ENCODE assay signal across 8 mouse cellular contexts in genomic region chr11:120311561-120311960, GRCm38 (mm10). TPM values are rescaled to one million over a fixed set of nuclear protein-coding genes. Genes with fewer than 3 reads are reported as not detected.
DNase-seq lines count a peak whose midpoint lies in the region; ATAC-seq and TF ChIP-seq lines count a peak whose summit lies in the region.

No protein-coding gene starts in this region.

- H3K4me3 ChIP-seq in heart, embryonic 12.5 days, result peak overlapping the region; percentile 48
- H3K4me3 ChIP-seq in cortical plate, adult 2 months (ENCODE audit: insufficient read depth, low read length), result peak overlapping the region; percentile 40; the same call in 1 of the 2 replicates
- H3K4me3 ChIP-seq in hindbrain, embryonic 14.5 days (replicated peaks; ENCODE audit: low read length), result peak overlapping the region; percentile 31
- H3K4me3 ChIP-seq in lung, embryonic 16.5 days (ENCODE audit: low read length), result peak overlapping the region; percentile 52

- WGBS in heart, embryonic 12.5 days, result 52% methylated on average over 10 of the region's 10 CpGs
- 49% methylated on average over 10 of the region's 10 CpGs for WGBS in hindbrain, embryonic 14.5 days
- WGBS in lung, embryonic 16.5 days, result 37% methylated on average over 10 of the region's 10 CpGs

- peak overlapping the region; percentile 79 for H3K9ac ChIP-seq in heart, embryonic 12.5 days
- H3K9ac ChIP-seq in hindbrain, embryonic 14.5 days, result peak overlapping the region; percentile 74
- H3K9ac ChIP-seq in lung, embryonic 16.5 days (ENCODE audit: low read length), result peak overlapping the region; percentile 72

- no peak for DNase-seq in heart, adult 18-20 months
- no peak for DNase-seq in hindbrain, embryonic 14.5 days (ENCODE audit: low spot score)
- no peak for DNase-seq in thymus, postnatal 10 days (ENCODE audit: low spot score in 2 of 2)
- no peak for DNase-seq in embryo, embryonic 10 days (ENCODE audit: low spot score)
- DNase-seq in Muller cell, postnatal 12 days (ENCODE audit: inconsistent ontology term), result no peak

- no peaks in the 10 kb centered on the region for H3K9me3 ChIP-seq in heart, embryonic 12.5 days (replicated peaks)
- H3K9me3 ChIP-seq in hindbrain, embryonic 14.5 days (ENCODE audit: control insufficient read depth, low read length), result no peaks in the 10 kb centered on the region
- no peaks in the 10 kb centered on the region for H3K9me3 ChIP-seq in lung, embryonic 16.5 days (ENCODE audit: control insufficient read depth, low read length)

- no peaks in the 10 kb centered on the region for H3K36me3 ChIP-seq in heart, embryonic 12.5 days
- no peaks in the 10 kb centered on the region for H3K36me3 ChIP-seq in hindbrain, embryonic 14.5 days (replicated peaks; ENCODE audit: control insufficient read depth, insufficient read depth)
- no peaks in the 10 kb centered on the region for H3K36me3 ChIP-seq in lung, embryonic 16.5 days (ENCODE audit: control insufficient read depth, insufficient read depth, low read length)

- TF ChIP-seq CTCF in cortical plate, adult 2 months (IDR thresholded peaks at IDR 0.05; ENCODE audit: extremely low read depth, insufficient read depth, low read length), result no peak

- peaks cover 50% of the 10 kb centered on the region for H3K4me1 ChIP-seq in heart, embryonic 12.5 days (replicated peaks)
- H3K4me1 ChIP-seq in cortical plate, adult 2 months (ENCODE audit: control insufficient read depth, insufficient read depth, low read length), result peaks cover 3% of the 10 kb centered on the region; the same call in 1 of the 2 replicates
- peaks cover 38% of the 10 kb centered on the region for H3K4me1 ChIP-seq in hindbrain, embryonic 14.5 days (replicated peaks; ENCODE audit: control insufficient read depth, insufficient read depth, low read length)
- H3K4me1 ChIP-seq in lung, embryonic 16.5 days (replicated peaks; ENCODE audit: control insufficient read depth, insufficient read depth, low read length), result peaks cover 49% of the 10 kb centered on the region

- H3K27ac ChIP-seq in heart, embryonic 12.5 days (ENCODE audit: poor library complexity, severe bottlenecking), result peak overlapping the region; percentile 94
- no peak overlapping the region for H3K27ac ChIP-seq in cortical plate, adult 2 months (ENCODE audit: insufficient read depth, low read length)
- H3K27ac ChIP-seq in hindbrain, embryonic 14.5 days, result peak overlapping the region; percentile 95
- peak overlapping the region; percentile 92 for H3K27ac ChIP-seq in lung, embryonic 16.5 days (ENCODE audit: low read length)

- TF ChIP-seq POLR2A in cortical plate, adult 2 months (IDR thresholded peaks at IDR 0.05; ENCODE audit: extremely low read depth, insufficient read depth, low read length), result no peak

- peak overlapping the region; percentile 81 for H3K4me2 ChIP-seq in heart, embryonic 12.5 days
- H3K4me2 ChIP-seq in hindbrain, embryonic 14.5 days (replicated peaks), result peak overlapping the region; percentile 81
- peak overlapping the region; percentile 60 for H3K4me2 ChIP-seq in lung, embryonic 16.5 days (ENCODE audit: low read depth, low read length)

- H3K27me3 ChIP-seq in heart, embryonic 12.5 days (replicated peaks), result no peaks in the 10 kb centered on the region
- H3K27me3 ChIP-seq in hindbrain, embryonic 14.5 days (ENCODE audit: control insufficient read depth, insufficient read depth, low read length), result 0 out of 2 replicates have a peak, but pooled peaks cover 2% of the 10 kb centered on the region
- H3K27me3 ChIP-seq in lung, embryonic 16.5 days (ENCODE audit: control insufficient read depth, insufficient read depth, low read depth, low read length), result no peaks in the 10 kb centered on the region

- ATAC-seq in heart, embryonic 12.5 days (ENCODE audit: insufficient number of reproducible peaks, low FRiP score), result no peak
- no peak for ATAC-seq in hindbrain, embryonic 14.5 days (ENCODE audit: low FRiP score)
- peak; percentile 24 for ATAC-seq in lung, embryonic 16.5 days (ENCODE audit: low read depth)

RNA-seq across cellular contexts. Expression of gene Actg1, which starts 36.8 kb away (rescaled TPM):
- 1,404 and 1,426 TPM in 2 replicates for polyA plus RNA-seq in heart, embryonic 12.5 days (2016; fragmentation: Nextera tagmentation; extraction: Ambion mirVana)
- total RNA-seq in heart, adult 18-20 months (2021), result 100 to 1,000 TPM; 286 to 296 TPM
- polyA plus RNA-seq in cortical plate, adult 2 months (2012; rRNA removed), result 1,064 and 1,106 TPM in 2 replicates
- 4,053 and 4,080 TPM in 2 replicates for polyA plus RNA-seq in hindbrain, embryonic 14.5 days (2014; fragmentation: Nextera tagmentation; extraction: Ambion mirVana)
- 2,589 and 2,717 TPM in 2 replicates for polyA plus RNA-seq in lung, embryonic 16.5 days (2015; fragmentation: Nextera tagmentation; extraction: Ambion mirVana)

RNA-seq across cellular contexts. Expression of gene Fscn2, which starts 49.8 kb away (rescaled TPM):
- 0.17 and 0.63 TPM in 2 replicates for polyA plus RNA-seq in heart, embryonic 12.5 days (2016; fragmentation: Nextera tagmentation; extraction: Ambion mirVana)
- not detected for total RNA-seq in heart, adult 18-20 months (2021)
- 0.28 and 0.67 TPM in 2 replicates for polyA plus RNA-seq in cortical plate, adult 2 months (2012; rRNA removed)
- polyA plus RNA-seq in hindbrain, embryonic 14.5 days (2014; fragmentation: Nextera tagmentation; extraction: Ambion mirVana), result 1.6 and 2.2 TPM in 2 replicates
- 0.64 and 0.83 TPM in 2 replicates for polyA plus RNA-seq in lung, embryonic 16.5 days (2015; fragmentation: Nextera tagmentation; extraction: Ambion mirVana)
